Mouse (Mus musculus) limb, embryonic 11.5 days (tissue): ENCODE data around the gene Sel1l. TPM values are rescaled to one million over a fixed set of nuclear protein-coding genes. Genes with fewer than 3 reads are reported as not detected.

ENCODE experiments used
- microRNA-seq: library from miRNA; unstranded; fragments of <30 nt; microRNA quantifications from one replicate; pipeline ENCODE4, GENCODE M21; 2016
- polyA plus RNA-seq: library from polyadenylated mRNA; unstranded; fragments of >200 nt; fragmentation: Nextera tagmentation; extraction: Ambion mirVana; gene quantifications from 2 replicates; pipeline ENCODE4 v1.2.1, GENCODE M21; 2014

Gene Sel1l
- polyA plus RNA-seq, 1 experiment from 2014 or later = 64.9 TPM

Small RNAs within 50 kb of the gene (microRNA-seq; reads per million reads assigned to microRNA genes)
- not detected for gene Gm22015

Other genes with a start within 250 kb of the Sel1l start
- 6.3 and 6.6 TPM in 2 replicates for gene Ston2, start 60.8 kb downstream of the Sel1l start, polyA plus RNA-seq